Mouse (Mus musculus) heart, adult 18-20 months (tissue): ENCODE results near the gene Nrf1. TPM values are rescaled to one million over a fixed set of nuclear protein-coding genes. Genes with fewer than 3 reads are reported as not detected.

Experiments
- DNase-seq, 2 experiments: peaks; one replicate each; pipeline ENCODE4 v3.0.0; 2021 to 2022; ENCODE audit warnings: mixed read lengths in 1 of 2
- microRNA-seq, 2 experiments: library from miRNA; unstranded; fragments of <30 nt; microRNA quantifications; one replicate each; pipeline ENCODE4 v1.2.0; 2022
- total RNA-seq, 2 experiments: library from RNA; stranded (reverse); gene quantifications; 2 replicates each; pipeline ENCODE4 v1.2.3; 2021

The Nrf1 gene
- total RNA-seq, 2 experiments from 2014 or later, result 12.4 to 12.6 TPM

GRCm38 (mm10) chr6:30175225-30175917, 127.6 kb downstream of the Nrf1 start:
- DNase-seq, result no peak

- peak in 1 of 2 experiments; percentile 21 for DNase-seq
Measured at GRCm38 (mm10) chr6:30175918-30176421, 128.2 kb downstream of the Nrf1 start.

- peak in 1 of 2 experiments; percentile 35 for DNase-seq
Measured at GRCm38 (mm10) chr6:30176496-30176895, 128.7 kb downstream of the Nrf1 start.

GRCm38 (mm10) chr6:30177305-30177704, 129.5 kb downstream of the Nrf1 start:
- DNase-seq, result peak in 1 of 2 experiments; percentile 31

GRCm38 (mm10) chr6:30178023-30178639, 130.3 kb downstream of the Nrf1 start:
- peak in 1 of 2 experiments; percentile 15 for DNase-seq

GRCm38 (mm10) chr6:30179046-30179445, 131.3 kb downstream of the Nrf1 start:
- no peak for DNase-seq

GRCm38 (mm10) chr6:30180321-30180720, 132.5 kb downstream of the Nrf1 start:
- no peak for DNase-seq

- no peak for DNase-seq
Measured at GRCm38 (mm10) chr6:30182038-30182437, 134.2 kb downstream of the Nrf1 start.

- DNase-seq, result no peak
Measured at GRCm38 (mm10) chr6:30183624-30184023, 135.8 kb downstream of the Nrf1 start.

GRCm38 (mm10) chr6:30195656-30196055, 147.9 kb downstream of the Nrf1 start:
- DNase-seq, result no peak

- DNase-seq, result no peak
Measured at GRCm38 (mm10) chr6:30196143-30196542, 148.4 kb downstream of the Nrf1 start.

Small RNA genes within 50 kb of the gene (microRNA-seq; reads per million reads assigned to microRNA genes)
- gene Mir182, result 86.1 to 143 reads per million in 2 experiments
- gene Mir183, result 104 to 160 reads per million in 2 experiments
- 0.76 to 13.2 reads per million in 2 experiments for gene Mir96

Other genes starting within 250 kb of the Nrf1 start
- gene Strip2, start 131.0 kb upstream of the Nrf1 start, total RNA-seq, result 10 to 100 TPM; 53.5 to 55.1 TPM